Mouse (Mus musculus) embryonic facial prominence, embryonic 15.5 days (tissue): ENCODE data around the gene Ntm. TPM values are rescaled to one million over a fixed set of nuclear protein-coding genes. Genes with fewer than 3 reads are reported as not detected.

Experiments
- ATAC-seq: fragments of 200-750 bp; cut with Nextera tagmentation; 2 replicates; pipeline ENCODE4 v1.8.0; 2017; ENCODE audit warnings: low read depth, moderate TSS enrichment; ENCODE audit not compliant: insufficient number of reproducible peaks, low FRiP score, low TSS enrichment
- H3K27ac ChIP-seq: fragments of 300-500 bp; sonication (generic); replicated peaks from 2 replicates; pipeline ENCODE4 v1.5.1; 2015; ENCODE audit warnings: mild to moderate bottlenecking, inconsistent platforms
- H3K27me3 ChIP-seq: fragments of 300-500 bp; sonication (generic); 2 replicates; pipeline ENCODE4 v1.6.1; 2015; ENCODE audit warnings: inconsistent platforms
- H3K36me3 ChIP-seq: fragments of 300-500 bp; sonication (generic); 2 replicates; pipeline ENCODE4 v1.6.1; 2015; ENCODE audit warnings: mild to moderate bottlenecking, inconsistent platforms
- H3K4me1 ChIP-seq: fragments of 300-500 bp; sonication (generic); 2 replicates; pipeline ENCODE4 v1.6.1; 2015; ENCODE audit warnings: inconsistent platforms
- H3K4me2 ChIP-seq: fragments of 300-500 bp; sonication (generic); replicated peaks from 2 replicates; pipeline ENCODE4 v1.6.1; 2015; ENCODE audit warnings: mild to moderate bottlenecking, inconsistent platforms
- H3K4me3 ChIP-seq: fragments of 300-500 bp; sonication (generic); replicated peaks from 2 replicates; pipeline ENCODE4 v1.5.1; 2015; ENCODE audit warnings: mild to moderate bottlenecking, inconsistent platforms
- H3K9ac ChIP-seq: fragments of 300-500 bp; sonication (generic); 2 replicates; pipeline ENCODE4 v1.6.1; 2015; ENCODE audit warnings: inconsistent platforms
- H3K9me3 ChIP-seq: fragments of 300-500 bp; sonication (generic); replicated peaks from 2 replicates; pipeline ENCODE4 v1.6.1; 2016; ENCODE audit warnings: inconsistent platforms
- WGBS: fragments of 180-500 bp; shearing (Covaris S2); methylation state at CpG from one replicate; pipeline ENCODE4 v1.1.7; 2015; 5-methylcytosine and 5-hydroxymethylcytosine counted together
- polyA plus RNA-seq: library from polyadenylated mRNA; unstranded; fragments of >200 nt; fragmentation: Nextera tagmentation; extraction: Ambion mirVana; gene quantifications from 2 replicates; pipeline ENCODE4 v1.2.1, GENCODE M21; 2015

Gene Ntm
- polyA plus RNA-seq, 1 experiment from 2014 or later: 23.8 TPM

GRCm38 (mm10) chr9:29750371-29751014 is 212.4 kb downstream of the Ntm start:
- Histone ChIP-seq H3K4me1 (peaks cover 11% of the 10 kb centered on the region), H3K27ac (no peak overlapping the region), H3K9me3 (no peaks in the 10 kb centered on the region), H3K4me2 (peak overlapping the region; percentile 55), H3K9ac (0 out of 2 replicates have a peak overlapping the region, but pooled peaks have one; percentile 12), H3K36me3 (no peaks in the 10 kb centered on the region), H3K27me3 (no peaks in the 10 kb centered on the region), H3K4me3 (peak overlapping the region; percentile 30)
- WGBS: 9% methylated on average over 15 of the region's 15 CpGs
- peak; percentile 47; the same call in 1 of the 2 replicates for ATAC-seq

- H3K27ac ChIP-seq: no peak overlapping the region
- peaks cover 11% of the 10 kb centered on the region for H3K4me1 ChIP-seq
- no peak overlapping the region for H3K4me3 ChIP-seq
- no peak overlapping the region for H3K9ac ChIP-seq
- no peak overlapping the region for H3K4me2 ChIP-seq
- 75% methylated on average over 4 of the region's 4 CpGs for WGBS
- no peaks in the 10 kb centered on the region for H3K27me3 ChIP-seq
- no peaks in the 10 kb centered on the region for H3K9me3 ChIP-seq
- no peaks in the 10 kb centered on the region for H3K36me3 ChIP-seq
- ATAC-seq: no peak
Observed at GRCm38 (mm10) chr9:29748070-29748469, 214.9 kb downstream of the Ntm start.

GRCm38 (mm10) chr9:29738835-29739526 is 224.0 kb downstream of the Ntm start:
- 65% methylated on average over 9 of the region's 9 CpGs for WGBS
- Histone ChIP-seq H3K27me3 (no peaks in the 10 kb centered on the region), H3K27ac (no peak overlapping the region), H3K4me1 (no peaks in the 10 kb centered on the region), H3K4me3 (no peak overlapping the region), H3K9ac (no peak overlapping the region), H3K9me3 (no peaks in the 10 kb centered on the region), H3K36me3 (no peaks in the 10 kb centered on the region), H3K4me2 (no peak overlapping the region)
- ATAC-seq: no peak

- no peak overlapping the region for H3K4me3 ChIP-seq
- 11% methylated on average over 3 of the region's 3 CpGs for WGBS
- no peaks in the 10 kb centered on the region for H3K4me1 ChIP-seq
- H3K36me3 ChIP-seq: no peaks in the 10 kb centered on the region
- H3K9me3 ChIP-seq: no peaks in the 10 kb centered on the region
- ATAC-seq: no peak
- H3K27me3 ChIP-seq: no peaks in the 10 kb centered on the region
- no peak overlapping the region for H3K27ac ChIP-seq
- H3K4me2 ChIP-seq: no peak overlapping the region
- H3K9ac ChIP-seq: no peak overlapping the region
Observed at GRCm38 (mm10) chr9:29736031-29736430, 226.9 kb downstream of the Ntm start.

GRCm38 (mm10) chr9:29732895-29733294 is 230.0 kb downstream of the Ntm start:
- Histone ChIP-seq H3K27ac (no peak overlapping the region), H3K4me3 (no peak overlapping the region), H3K36me3 (no peaks in the 10 kb centered on the region), H3K27me3 (no peaks in the 10 kb centered on the region), H3K4me2 (no peak overlapping the region), H3K9ac (no peak overlapping the region), H3K4me1 (no peaks in the 10 kb centered on the region), H3K9me3 (no peaks in the 10 kb centered on the region)
- WGBS: 64% methylated on average over 3 of the region's 3 CpGs
- no peak for ATAC-seq

GRCm38 (mm10) chr9:29731672-29732071 is 231.3 kb downstream of the Ntm start:
- Histone ChIP-seq H3K27ac (no peak overlapping the region), H3K4me1 (no peaks in the 10 kb centered on the region), H3K9me3 (no peaks in the 10 kb centered on the region), H3K36me3 (no peaks in the 10 kb centered on the region), H3K27me3 (no peaks in the 10 kb centered on the region), H3K4me3 (no peak overlapping the region), H3K4me2 (no peak overlapping the region), H3K9ac (no peak overlapping the region)
- no peak for ATAC-seq
- WGBS: 40% methylated on average over 3 of the region's 3 CpGs

- H3K4me3 ChIP-seq: no peak overlapping the region
- H3K27me3 ChIP-seq: no peaks in the 10 kb centered on the region
- H3K9me3 ChIP-seq: no peaks in the 10 kb centered on the region
- H3K9ac ChIP-seq: no peak overlapping the region
- H3K4me2 ChIP-seq: no peak overlapping the region
- 52% methylated on average over 19 of the region's 19 CpGs for WGBS
- H3K4me1 ChIP-seq: no peaks in the 10 kb centered on the region
- H3K36me3 ChIP-seq: no peaks in the 10 kb centered on the region
- H3K27ac ChIP-seq: no peak overlapping the region
- ATAC-seq: no peak
Observed at GRCm38 (mm10) chr9:29727540-29728432, 235.2 kb downstream of the Ntm start.

- Histone ChIP-seq H3K4me3 (no peak overlapping the region), H3K27me3 (no peaks in the 10 kb centered on the region), H3K4me2 (no peak overlapping the region), H3K36me3 (no peaks in the 10 kb centered on the region), H3K9me3 (no peaks in the 10 kb centered on the region), H3K4me1 (no peaks in the 10 kb centered on the region; the same call in 1 of the 2 replicates), H3K9ac (no peak overlapping the region), H3K27ac (no peak overlapping the region)
- 24% methylated on average over 1 of the region's 1 CpGs for WGBS
- ATAC-seq: no peak
Observed at GRCm38 (mm10) chr9:29721461-29721860, 241.5 kb downstream of the Ntm start.

GRCm38 (mm10) chr9:29716795-29717194 is 246.1 kb downstream of the Ntm start:
- no peaks in the 10 kb centered on the region for H3K36me3 ChIP-seq
- H3K4me2 ChIP-seq: no peak overlapping the region
- no peaks in the 10 kb centered on the region; the same call in 1 of the 2 replicates for H3K4me1 ChIP-seq
- H3K9me3 ChIP-seq: no peaks in the 10 kb centered on the region
- no peak overlapping the region for H3K9ac ChIP-seq
- no peak for ATAC-seq
- H3K27ac ChIP-seq: no peak overlapping the region
- WGBS: 42% methylated on average over 2 of the region's 2 CpGs
- no peaks in the 10 kb centered on the region for H3K27me3 ChIP-seq
- H3K4me3 ChIP-seq: no peak overlapping the region

GRCm38 (mm10) chr9:29698276-29698675 is 264.7 kb downstream of the Ntm start:
- Histone ChIP-seq H3K27me3 (no peaks in the 10 kb centered on the region), H3K36me3 (no peaks in the 10 kb centered on the region), H3K9me3 (no peaks in the 10 kb centered on the region), H3K9ac (no peak overlapping the region), H3K4me3 (no peak overlapping the region), H3K27ac (no peak overlapping the region), H3K4me2 (no peak overlapping the region), H3K4me1 (no peaks in the 10 kb centered on the region)
- WGBS: 82% methylated on average over 4 of the region's 4 CpGs
- ATAC-seq: no peak

GRCm38 (mm10) chr9:29694151-29694550 is 268.8 kb downstream of the Ntm start:
- Histone ChIP-seq H3K4me1 (no peaks in the 10 kb centered on the region), H3K4me3 (no peak overlapping the region), H3K9ac (no peak overlapping the region), H3K4me2 (no peak overlapping the region), H3K9me3 (no peaks in the 10 kb centered on the region), H3K27ac (no peak overlapping the region), H3K36me3 (no peaks in the 10 kb centered on the region), H3K27me3 (no peaks in the 10 kb centered on the region)
- ATAC-seq: no peak
- WGBS: 52% methylated on average over 2 of the region's 2 CpGs
